Mouse (Mus musculus) stomach, postnatal 0 days (tissue): ENCODE results near the gene Pou3f3.

Source experiments
- CTCF ChIP-seq: IDR thresholded peaks from 2 replicates; pipeline ENCODE4 v1.5.1; 2016; ENCODE audit warnings: antibody characterized with exemption, low read depth, mild to moderate bottlenecking, moderate library complexity
- EP300 ChIP-seq: optimal IDR thresholded peaks from 2 replicates; pipeline ENCODE3; 2016; ENCODE audit warnings: antibody characterized with exemption

DNA sequence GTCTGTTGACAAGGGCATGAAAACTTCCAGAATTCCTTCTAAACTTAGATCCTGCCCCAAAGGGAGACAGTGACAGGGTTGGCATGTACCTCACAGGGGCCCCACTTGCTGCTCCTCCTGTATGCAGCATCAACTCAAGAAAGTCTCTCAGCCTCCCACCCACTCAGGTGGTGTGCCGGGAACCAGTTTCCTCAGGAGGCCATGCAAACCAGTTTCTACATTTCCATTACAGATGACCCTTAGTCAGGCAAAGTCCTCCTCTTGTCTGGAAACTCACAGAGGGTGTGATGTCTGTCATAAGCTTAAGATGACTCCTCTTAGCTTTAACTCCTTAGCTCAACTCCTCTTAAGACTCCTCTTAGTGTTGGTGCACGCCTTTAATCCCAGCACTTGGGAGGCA is 29.3 kb downstream of the Pou3f3 start:
- TF ChIP-seq CTCF (no peak), EP300 (no peak)
